Mouse (Mus musculus) lung, postnatal 10 days (tissue): ENCODE measurements at regions not wholly inside any gene's neighbourhood (a gene's known extent, or its start where the extent isn't known, plus 50 kb on each side); places are given as distances from the start of the nearest gene placed in this dataset.
"Not testable (repeated sequence)": the region's sequence is repeated elsewhere in the genome, so short reads cannot be mapped to it uniquely, and the experiment has no call there.

Experiments used
- DNase-seq: peaks from one replicate; pipeline ENCODE4 v3.0.0; 2021

GRCm38 (mm10) chr13:26217299-26217698, 552.7 kb downstream of the Hdgfl1 start:
- DNase-seq: no peak

GRCm38 (mm10) chr13:26216579-26216978, 553.4 kb downstream of the Hdgfl1 start:
- DNase-seq: no peak

DNA sequence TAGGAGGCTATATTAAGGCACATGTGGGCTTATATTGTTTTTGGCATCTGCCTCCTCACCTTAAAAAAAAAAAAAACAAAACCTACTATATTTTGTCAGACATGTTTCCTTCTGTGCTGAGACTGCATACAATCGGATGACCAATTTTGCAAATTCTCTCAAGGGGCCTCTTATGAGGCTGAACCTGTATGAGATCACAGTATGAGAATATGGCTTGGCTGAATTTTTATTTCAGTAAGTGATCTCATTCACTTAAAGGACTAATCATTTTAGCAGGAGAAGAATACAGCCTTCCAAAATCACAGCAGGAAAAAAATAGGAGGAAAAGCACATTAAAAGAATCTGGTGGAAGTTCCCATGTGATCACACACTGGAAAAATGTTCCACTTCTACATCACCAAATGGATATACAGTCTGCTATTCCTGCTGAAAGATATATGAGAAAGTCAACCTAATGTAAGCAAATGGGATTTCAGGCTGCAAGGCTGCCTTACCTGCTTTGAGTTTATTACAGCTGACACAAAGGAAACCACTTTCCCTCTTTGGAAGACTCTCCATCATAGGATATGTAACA, 564.3 kb downstream of the Hdgfl1 start:
- DNase-seq: no peak

DNA sequence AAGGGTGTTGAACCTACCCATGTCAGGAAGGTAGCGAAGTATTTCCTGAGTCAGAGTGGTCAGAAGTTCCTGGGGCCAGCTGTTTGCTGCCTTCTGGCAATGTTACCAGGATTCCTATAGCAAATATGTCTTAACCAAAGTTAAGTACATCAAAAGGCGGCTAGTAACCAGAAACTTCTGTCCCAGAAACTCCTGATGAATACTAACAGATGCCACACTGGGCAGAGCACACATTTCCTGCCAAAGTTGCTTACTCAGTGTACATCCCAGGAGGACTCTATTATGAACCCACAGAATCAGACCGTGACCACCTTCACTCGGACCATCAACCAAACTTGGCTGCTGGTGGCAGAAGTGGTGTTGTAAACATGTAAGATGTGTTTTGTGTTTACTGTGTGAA, 575.3 kb downstream of the Hdgfl1 start:
- no peak for DNase-seq

GRCm38 (mm10) chr13:26183879-26184278, 586.1 kb downstream of the Hdgfl1 start:
- no peak for DNase-seq

- no peak for DNase-seq
These were observed 598.0 kb downstream of the Hdgfl1 start for GRCm38 (mm10) chr13:26171891-26172482.

DNA sequence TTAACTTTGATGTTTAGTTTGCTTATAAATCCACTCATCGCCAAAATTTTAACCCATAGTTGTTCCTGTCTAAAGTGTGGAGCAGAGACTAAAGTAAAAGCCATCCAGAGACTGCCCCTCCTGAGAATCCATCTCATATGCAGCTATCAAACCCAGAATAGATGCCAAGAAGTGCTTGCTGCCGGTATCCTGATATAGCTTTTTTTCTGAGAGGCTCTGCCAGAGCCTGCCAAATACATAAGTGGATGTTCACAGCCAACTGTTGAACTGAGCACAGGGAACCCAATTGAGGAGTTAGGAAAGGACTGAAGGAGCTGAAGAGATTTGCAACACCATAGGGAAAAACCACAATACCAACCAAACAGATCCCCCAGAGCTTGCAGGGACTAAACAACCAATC, 600.3 kb downstream of the Hdgfl1 start:
- no peak for DNase-seq

- peak; percentile 3 for DNase-seq
These were observed 611.3 kb downstream of the Hdgfl1 start for GRCm38 (mm10) chr13:26158703-26159102.

GRCm38 (mm10) chr13:26154701-26155471, 615.1 kb downstream of the Hdgfl1 start:
- peak; percentile 20 for DNase-seq

DNA sequence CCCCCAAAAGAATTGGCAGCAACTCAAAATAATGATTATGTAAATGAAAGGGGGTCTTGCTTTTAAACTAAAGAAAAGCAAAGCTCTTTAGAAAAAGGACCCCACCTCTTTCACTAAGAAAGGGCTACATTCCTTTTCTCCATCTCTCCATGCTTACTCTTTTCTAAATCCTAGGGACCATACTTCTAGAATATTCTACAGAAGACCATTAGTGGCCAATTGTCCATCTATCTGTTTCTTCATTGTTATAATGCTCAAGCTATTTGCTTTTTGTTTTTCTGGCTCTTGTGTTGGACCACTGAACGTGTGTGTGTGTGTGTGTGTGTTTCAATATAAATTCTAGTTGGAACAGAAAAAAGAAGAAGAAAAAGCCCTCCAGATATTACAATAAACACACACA, 615.7 kb downstream of the Hdgfl1 start:
- no peak for DNase-seq

DNA sequence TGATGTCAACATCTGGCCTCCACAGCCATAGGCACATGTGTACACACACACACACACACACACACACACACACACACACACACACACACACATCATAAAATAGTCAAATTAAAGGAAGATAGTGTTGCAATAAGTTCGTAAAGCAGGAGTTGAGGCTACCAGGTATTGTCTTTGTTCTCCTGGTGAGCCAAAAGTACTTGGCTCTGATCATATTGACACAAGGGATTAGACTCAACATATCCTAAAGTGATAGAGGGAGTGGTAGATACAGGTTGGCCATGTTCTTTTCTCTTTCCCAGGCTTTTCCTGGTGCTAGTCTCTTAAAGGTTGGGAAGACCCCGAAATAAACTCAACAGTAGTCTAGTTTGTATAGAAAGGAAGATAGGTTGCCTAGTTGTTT, 616.9 kb downstream of the Hdgfl1 start:
- DNase-seq: no peak

- DNase-seq: no peak
These were observed 619.5 kb downstream of the Hdgfl1 start for GRCm38 (mm10) chr13:26150426-26150825.

DNA sequence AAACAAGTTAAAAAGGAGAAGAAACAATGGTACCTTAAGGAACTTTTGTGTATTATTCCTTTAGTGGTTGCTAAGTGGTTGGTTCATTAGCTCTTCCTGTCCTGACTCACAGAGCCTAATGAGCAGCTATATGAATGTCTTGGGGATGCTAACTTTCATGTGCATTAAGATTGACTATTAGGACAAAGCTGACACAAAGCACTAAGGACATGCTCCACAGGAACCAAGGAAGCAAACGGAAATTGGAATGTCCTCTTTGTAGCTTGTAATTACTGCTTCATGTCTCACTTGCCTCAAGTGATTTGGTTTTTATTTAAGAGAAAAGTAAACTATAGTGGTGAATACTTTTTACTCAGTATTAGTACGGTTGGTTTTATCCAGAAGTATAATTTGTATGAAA, 627.2 kb downstream of the Hdgfl1 start:
- no peak for DNase-seq

- no peak for DNase-seq
These were observed 650.6 kb downstream of the Hdgfl1 start for GRCm38 (mm10) chr13:26119363-26119762.

DNA sequence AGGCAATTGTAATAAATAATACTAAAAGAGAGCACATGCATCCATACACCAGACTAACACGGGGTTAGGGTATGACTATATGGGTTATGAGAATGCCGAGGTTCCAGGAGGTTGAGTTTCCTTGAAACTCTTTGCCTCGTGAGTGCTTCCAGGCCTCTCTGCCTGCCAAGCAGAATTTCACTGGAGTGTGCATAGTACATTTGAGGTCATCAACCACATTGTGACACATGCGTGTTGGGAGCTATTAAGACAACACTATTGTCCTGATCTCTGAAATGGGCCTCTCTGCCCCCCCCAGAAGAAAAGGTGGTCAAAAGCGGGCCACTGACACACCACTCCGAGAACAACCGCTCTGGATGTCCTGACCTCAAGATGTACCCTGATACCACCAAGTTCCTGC, 655.8 kb downstream of the Hdgfl1 start:
- DNase-seq: no peak

- DNase-seq: not testable (repeated sequence)
These were observed 656.2 kb downstream of the Hdgfl1 start for GRCm38 (mm10) chr13:26113723-26114122.

GRCm38 (mm10) chr13:26112579-26112978, 657.4 kb downstream of the Hdgfl1 start:
- no peak for DNase-seq

DNA sequence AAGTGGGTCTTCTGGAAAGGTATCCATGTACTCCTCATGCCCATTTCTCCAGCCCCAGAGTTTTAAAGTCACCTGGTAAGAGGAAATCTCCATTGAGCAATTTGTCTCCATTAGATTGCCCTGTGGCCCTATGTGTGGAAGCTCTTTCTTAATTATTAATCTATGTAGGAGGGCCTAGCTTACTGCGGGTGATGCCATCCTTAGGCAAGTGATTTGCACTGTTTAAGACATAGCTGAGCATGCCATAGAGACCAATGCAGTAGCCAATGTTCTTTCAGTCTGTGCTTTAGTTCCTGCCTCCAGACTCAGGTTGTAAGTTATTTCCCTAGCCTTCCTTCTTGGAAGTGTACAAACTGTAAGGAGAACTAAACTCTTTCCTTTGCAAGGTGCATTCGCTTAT, 661.0 kb downstream of the Hdgfl1 start:
- no peak for DNase-seq

- DNase-seq: peak; percentile 2
These were observed 681.2 kb downstream of the Hdgfl1 start for GRCm38 (mm10) chr13:26088727-26089126.

DNA sequence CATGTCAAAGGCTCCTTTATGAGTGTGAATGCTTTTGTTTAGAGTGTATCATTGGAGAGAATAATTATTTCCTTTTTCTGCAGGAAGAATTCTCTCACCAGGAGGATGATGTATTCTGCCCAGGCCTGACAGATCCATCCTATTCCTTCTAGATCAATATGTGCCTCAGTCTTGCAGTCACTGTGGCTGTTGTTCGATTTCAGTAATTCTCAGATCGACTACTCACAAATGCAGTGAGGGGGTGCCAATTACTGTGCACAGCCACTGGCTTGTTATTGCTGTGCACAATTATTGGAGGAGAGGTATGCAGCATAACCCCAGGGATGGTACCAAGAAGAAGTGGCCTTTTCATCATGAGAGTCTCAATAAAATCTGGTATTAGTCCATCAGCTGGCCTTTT, 689.2 kb downstream of the Hdgfl1 start:
- no peak for DNase-seq

GRCm38 (mm10) chr13:26080302-26080701, 689.7 kb downstream of the Hdgfl1 start:
- no peak for DNase-seq

DNA sequence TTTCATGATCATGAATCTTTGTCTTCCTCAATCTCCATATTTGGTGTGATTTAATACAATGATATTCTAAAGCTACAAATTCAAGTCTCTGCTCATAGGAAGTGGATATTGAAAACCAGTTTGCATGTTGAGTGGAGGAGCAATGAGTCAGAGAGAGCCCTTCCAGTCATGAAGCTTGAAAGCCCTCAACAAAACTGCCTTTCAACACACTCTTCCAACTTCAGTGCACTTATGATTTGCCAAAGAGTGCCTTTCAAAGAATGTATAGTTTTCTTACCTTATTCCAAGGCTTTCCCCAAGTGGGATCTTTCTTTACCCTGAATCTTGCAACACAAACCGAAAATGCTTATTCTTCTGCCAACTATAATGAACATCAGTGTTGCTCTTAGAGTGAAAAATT, 690.6 kb downstream of the Hdgfl1 start:
- no peak for DNase-seq

DNA sequence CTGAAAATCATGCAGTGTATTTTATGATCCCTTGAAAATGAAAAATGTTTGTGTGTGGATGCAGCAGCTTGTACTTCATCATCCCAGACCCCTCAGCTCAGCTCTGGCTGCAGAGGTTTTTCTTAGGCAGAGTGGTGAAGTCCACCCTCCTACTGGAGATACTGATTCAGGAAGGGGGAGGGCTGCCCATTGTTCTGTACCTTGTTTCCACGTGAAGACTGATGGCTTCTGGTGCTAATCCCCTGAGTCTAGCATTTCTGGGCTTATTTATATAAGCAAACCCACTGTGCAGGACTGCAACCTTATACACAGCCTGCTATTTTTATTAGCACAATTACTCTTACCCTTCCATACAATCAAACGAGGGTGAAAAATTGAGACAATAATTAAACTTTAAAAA, 708.6 kb downstream of the Hdgfl1 start:
- no peak for DNase-seq

GRCm38 (mm10) chr13:26037699-26038098, 732.3 kb downstream of the Hdgfl1 start:
- no peak for DNase-seq
